Mouse (Mus musculus): Measurements from ENCODE around the gene Sec14l1. TPM values are rescaled to one million over a fixed set of nuclear protein-coding genes. Genes with fewer than 3 reads are reported as not detected.

The Sec14l1 gene
- polyA plus RNA-seq, 1 experiment from 2014 or later: 73.9 TPM

DNA sequence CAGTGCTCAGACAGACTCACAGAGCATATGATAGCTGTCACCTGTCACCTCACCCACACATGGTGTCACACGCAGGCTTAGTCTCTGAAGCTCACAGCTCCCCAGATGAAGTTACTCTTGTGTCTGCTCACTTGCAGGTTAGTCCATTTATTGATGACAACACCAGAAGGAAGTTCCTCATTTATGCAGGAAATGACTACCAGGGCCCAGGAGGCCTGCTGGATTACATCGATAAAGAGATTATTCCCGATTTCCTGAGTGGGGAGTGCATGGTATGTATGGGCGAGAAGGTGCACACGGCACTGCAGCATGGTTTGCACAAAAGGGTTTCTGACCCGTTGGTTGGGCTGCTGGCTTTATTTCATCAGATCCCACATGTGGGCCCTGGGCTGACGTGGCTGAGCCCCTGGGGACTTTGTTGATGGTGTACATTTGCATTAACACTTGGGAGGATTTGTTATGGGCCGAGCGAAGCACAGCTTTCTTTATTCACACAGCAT is 35.5 kb downstream of the Sec14l1 start:
- no peak overlapping the region for H3K9ac ChIP-seq
- H3K27me3 ChIP-seq: no peaks in the 10 kb centered on the region
- no peaks in the 10 kb centered on the region for H3K9me3 ChIP-seq
- H3K4me2 ChIP-seq: no peak overlapping the region
- H3K4me1 ChIP-seq: no peaks in the 10 kb centered on the region
- WGBS: 60% methylated on average over 9 of the region's 9 CpGs
- H3K27ac ChIP-seq: no peak overlapping the region
- H3K36me3 ChIP-seq: peaks cover 86% of the 10 kb centered on the region
- H3K4me3 ChIP-seq: no peak overlapping the region
- ATAC-seq (ENCODE audit: borderline replicate concordance, extremely low read depth, low FRiP score, low TSS enrichment): no peak

DNA sequence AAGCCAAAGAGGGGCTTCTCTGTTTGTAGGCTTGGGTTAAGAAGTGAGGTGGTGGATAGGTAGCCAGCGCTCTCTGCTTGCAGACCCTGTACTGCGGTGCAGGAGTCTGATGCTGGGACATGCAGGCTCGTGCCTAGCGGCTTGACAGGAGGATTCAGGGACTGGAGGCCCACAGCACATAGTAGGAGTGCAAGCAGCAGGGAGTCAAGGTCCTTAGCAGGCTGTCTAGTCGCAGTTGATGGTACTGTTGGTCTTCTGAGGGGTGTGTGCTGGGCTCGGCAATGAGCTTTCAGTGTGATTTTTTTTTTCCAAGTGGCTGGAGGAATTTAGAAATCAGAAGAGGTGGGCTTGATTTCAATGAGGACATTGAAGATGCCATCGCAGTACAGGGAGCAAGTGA is 36.5 kb downstream of the Sec14l1 start:
- ATAC-seq (ENCODE audit: borderline replicate concordance, extremely low read depth, low FRiP score, low TSS enrichment): no peak
- Histone ChIP-seq H3K27ac (no peak overlapping the region), H3K36me3 (peaks cover 86% of the 10 kb centered on the region), H3K9me3 (no peaks in the 10 kb centered on the region), H3K4me2 (no peak overlapping the region), H3K27me3 (no peaks in the 10 kb centered on the region), H3K9ac (no peak overlapping the region), H3K4me3 (no peak overlapping the region), H3K4me1 (0 out of 2 replicates have a peak, but pooled peaks cover 2% of the 10 kb centered on the region)
- WGBS: 81% methylated on average over 7 of the region's 7 CpGs

DNA sequence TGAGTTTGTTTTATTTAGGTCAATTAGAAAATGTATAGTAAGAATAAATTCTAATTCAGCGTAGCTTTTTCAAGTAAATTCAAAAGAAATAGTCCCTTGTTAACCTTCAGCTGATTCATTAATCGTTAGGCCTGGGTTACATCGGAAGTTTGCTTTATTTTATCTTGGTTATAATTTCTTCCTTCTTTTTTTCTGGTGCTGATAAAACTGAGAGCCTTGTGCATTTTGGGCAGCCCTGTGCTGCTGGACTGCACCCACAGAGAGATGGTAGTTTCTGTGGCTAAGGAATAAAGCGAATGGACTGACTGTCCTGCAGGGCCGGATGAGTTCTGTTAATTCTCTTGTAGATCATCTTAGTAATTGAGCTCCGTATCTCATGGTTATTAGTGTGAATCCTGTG is 37.6 kb downstream of the Sec14l1 start:
- Histone ChIP-seq H3K4me1 (peaks cover 5% of the 10 kb centered on the region; the same call in 1 of the 2 replicates), H3K9me3 (no peaks in the 10 kb centered on the region), H3K4me2 (no peak overlapping the region), H3K27ac (no peak overlapping the region), H3K4me3 (no peak overlapping the region), H3K27me3 (no peaks in the 10 kb centered on the region), H3K36me3 (peaks cover 85% of the 10 kb centered on the region), H3K9ac (no peak overlapping the region)
- 83% methylated on average over 6 of the region's 6 CpGs for WGBS
- no peak for ATAC-seq (ENCODE audit: borderline replicate concordance, extremely low read depth, low FRiP score, low TSS enrichment)

DNA sequence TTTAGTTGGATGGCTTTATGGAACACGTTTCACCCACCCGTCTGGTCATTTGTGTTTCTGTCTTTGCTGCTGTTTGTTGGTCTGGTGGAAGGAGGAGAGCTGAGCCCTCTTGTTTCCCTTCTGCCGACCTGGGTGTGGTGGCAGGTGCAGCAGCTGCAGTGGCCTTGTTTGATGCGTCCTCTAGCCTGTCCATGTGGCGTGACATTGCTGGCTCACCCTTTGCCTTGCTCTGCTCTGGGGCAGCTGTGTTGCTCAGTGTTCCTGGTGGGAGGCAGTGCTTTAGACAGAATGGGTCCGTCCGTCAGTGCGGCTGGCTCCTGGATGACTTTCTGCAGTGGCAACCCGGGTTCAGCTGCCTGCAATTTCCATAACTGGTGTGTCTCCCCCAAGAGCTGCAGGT is 38.6 kb downstream of the Sec14l1 start:
- 73% methylated on average over 9 of the region's 9 CpGs for WGBS
- no peak for ATAC-seq (ENCODE audit: borderline replicate concordance, extremely low read depth, low FRiP score, low TSS enrichment)
- peaks cover 15% of the 10 kb centered on the region for H3K4me1 ChIP-seq
- H3K36me3 ChIP-seq: peaks cover 80% of the 10 kb centered on the region
- no peak overlapping the region for H3K4me2 ChIP-seq
- H3K4me3 ChIP-seq: no peak overlapping the region
- H3K27ac ChIP-seq: no peak overlapping the region
- H3K27me3 ChIP-seq: no peaks in the 10 kb centered on the region
- H3K9ac ChIP-seq: no peak overlapping the region
- no peaks in the 10 kb centered on the region for H3K9me3 ChIP-seq

DNA sequence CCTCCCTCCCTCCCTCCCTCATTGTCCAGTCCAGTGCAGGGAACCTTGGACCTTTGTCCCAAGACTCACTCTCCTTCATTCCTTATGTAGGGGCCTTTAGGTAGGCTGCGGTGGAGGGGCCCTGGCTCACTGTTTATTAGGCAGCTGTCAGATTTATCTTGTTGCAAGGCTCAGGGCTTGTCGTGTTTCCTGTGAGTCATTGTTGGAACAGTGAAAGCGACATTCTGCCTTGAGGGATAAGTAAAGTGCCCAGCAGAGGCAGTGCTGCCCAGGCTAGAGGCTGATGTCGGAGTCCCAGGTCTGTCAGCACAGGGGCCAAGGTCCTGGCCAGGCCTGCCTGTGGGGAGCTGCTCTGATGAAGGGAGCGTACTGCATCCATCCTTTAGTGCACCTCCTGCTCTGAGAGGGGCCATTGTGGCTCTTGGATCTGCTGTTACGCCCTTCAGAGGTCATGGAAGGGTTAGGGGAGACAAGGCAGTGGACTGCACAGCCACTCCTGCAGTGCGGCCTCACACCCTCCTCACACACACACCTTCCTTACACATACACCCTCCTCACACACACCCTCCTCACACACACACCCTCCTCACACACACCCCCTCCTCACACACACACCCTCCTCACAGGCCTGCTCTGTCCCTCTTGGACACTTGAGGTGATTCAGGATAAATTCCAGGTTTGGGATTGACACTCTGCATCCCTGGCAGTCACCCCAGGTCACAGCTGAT is 39.3 kb downstream of the Sec14l1 start:
- ATAC-seq (ENCODE audit: borderline replicate concordance, extremely low read depth, low FRiP score, low TSS enrichment): no peak
- WGBS: 49% methylated on average over 7 of the region's 7 CpGs
- Histone ChIP-seq H3K27ac (no peak overlapping the region), H3K27me3 (no peaks in the 10 kb centered on the region), H3K36me3 (peaks cover 77% of the 10 kb centered on the region), H3K9me3 (no peaks in the 10 kb centered on the region), H3K4me3 (no peak overlapping the region), H3K4me2 (no peak overlapping the region), H3K4me1 (peaks cover 20% of the 10 kb centered on the region), H3K9ac (no peak overlapping the region)

DNA sequence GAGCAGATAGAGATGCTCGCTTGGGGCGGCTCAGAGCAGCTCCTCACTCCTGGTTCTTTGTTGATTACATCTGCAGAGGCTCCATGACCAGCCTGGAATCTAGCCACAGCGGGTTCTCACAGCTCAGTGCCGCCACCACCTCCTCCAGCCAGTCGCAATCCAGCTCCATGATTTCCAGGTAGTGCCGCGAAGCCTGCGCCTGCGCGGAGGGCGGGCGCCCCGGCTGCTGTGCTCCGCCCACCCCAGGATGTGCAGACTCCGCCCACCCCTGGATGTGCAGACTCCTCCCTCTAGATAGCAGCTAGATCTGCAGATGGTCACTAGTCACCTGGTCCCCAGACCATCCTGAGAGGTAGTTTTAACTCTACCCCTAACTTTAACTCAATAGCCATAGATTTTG is 41.8 kb downstream of the Sec14l1 start:
- Histone ChIP-seq H3K27me3 (no peaks in the 10 kb centered on the region), H3K36me3 (peaks cover 57% of the 10 kb centered on the region), H3K27ac (no peak overlapping the region), H3K9ac (no peak overlapping the region), H3K4me3 (no peak overlapping the region), H3K4me1 (peaks cover 26% of the 10 kb centered on the region), H3K4me2 (no peak overlapping the region), H3K9me3 (no peaks in the 10 kb centered on the region)
- WGBS: 29% methylated on average over 15 of the region's 15 CpGs
- ATAC-seq (ENCODE audit: borderline replicate concordance, extremely low read depth, low FRiP score, low TSS enrichment): no peak

DNA sequence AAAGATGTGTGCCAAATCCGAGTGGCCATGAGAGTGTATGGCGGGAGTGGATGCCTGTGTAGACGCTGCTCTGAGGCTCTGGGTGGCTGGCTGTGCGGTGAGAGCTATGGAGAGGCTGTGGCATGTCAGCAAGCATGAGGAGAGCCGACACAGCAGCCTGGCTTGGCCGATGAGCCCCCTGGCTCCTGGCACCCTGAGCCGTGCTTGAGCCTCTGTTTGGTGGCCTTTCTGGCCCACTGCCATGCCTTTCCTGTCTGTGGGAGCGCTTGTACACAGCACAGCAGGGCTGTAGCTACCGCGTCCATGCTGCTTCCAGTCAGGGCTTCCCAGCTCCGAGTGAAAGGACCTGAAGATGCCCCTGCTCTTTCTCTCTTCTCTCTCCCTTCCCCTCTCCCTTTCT is 43.4 kb downstream of the Sec14l1 start:
- no peak overlapping the region for H3K9ac ChIP-seq
- no peaks in the 10 kb centered on the region for H3K9me3 ChIP-seq
- 0 out of 2 replicates have a peak overlapping the region, but pooled peaks have one; percentile 7 for H3K27ac ChIP-seq
- no peak for ATAC-seq (ENCODE audit: borderline replicate concordance, extremely low read depth, low FRiP score, low TSS enrichment)
- H3K36me3 ChIP-seq: peaks cover 48% of the 10 kb centered on the region
- H3K4me1 ChIP-seq: peaks cover 30% of the 10 kb centered on the region
- H3K4me3 ChIP-seq: no peak overlapping the region
- no peaks in the 10 kb centered on the region for H3K27me3 ChIP-seq
- H3K4me2 ChIP-seq: no peak overlapping the region
- WGBS: 46% methylated on average over 11 of the region's 11 CpGs

DNA sequence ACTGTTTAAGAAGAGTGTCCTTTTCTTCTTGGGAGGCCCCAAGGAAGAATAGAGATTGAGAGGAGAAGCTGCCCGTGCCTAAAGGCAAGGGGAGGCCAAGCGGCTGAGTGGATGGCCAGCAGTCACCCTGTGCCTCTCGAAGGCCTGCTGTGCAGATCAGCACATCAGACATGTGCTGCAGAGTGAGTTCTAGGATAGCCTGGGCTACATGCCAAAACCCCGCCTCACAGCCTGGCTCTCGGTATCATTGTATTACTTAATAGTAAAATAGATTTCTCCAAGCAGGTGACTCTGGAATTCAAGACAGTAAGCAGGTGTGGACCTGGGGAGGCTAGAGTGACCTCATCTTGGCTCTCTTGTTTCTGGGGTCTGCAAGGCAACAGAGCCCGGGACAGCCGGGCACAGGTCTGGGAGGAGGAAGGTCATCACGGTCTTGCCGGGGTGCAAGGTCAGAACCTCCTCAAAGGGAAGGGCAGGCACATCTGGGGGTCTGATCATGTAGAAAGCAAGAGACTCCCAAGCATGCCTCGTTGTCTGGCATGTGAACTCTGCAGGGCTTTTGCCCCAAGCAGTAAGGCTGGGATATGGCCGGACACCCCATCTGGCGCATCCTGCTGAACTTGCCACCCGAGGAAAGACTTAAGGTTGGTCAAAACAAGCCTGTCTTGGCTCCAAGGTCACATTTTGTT is 44.4 kb downstream of the Sec14l1 start:
- Histone ChIP-seq H3K36me3 (peaks cover 44% of the 10 kb centered on the region), H3K4me1 (peaks cover 31% of the 10 kb centered on the region), H3K27ac (no peak overlapping the region), H3K27me3 (no peaks in the 10 kb centered on the region), H3K9ac (no peak overlapping the region), H3K4me3 (no peak overlapping the region), H3K9me3 (no peaks in the 10 kb centered on the region), H3K4me2 (no peak overlapping the region)
- ATAC-seq (ENCODE audit: borderline replicate concordance, extremely low read depth, low FRiP score, low TSS enrichment): no peak
- 82% methylated on average over 13 of the region's 13 CpGs for WGBS

DNA sequence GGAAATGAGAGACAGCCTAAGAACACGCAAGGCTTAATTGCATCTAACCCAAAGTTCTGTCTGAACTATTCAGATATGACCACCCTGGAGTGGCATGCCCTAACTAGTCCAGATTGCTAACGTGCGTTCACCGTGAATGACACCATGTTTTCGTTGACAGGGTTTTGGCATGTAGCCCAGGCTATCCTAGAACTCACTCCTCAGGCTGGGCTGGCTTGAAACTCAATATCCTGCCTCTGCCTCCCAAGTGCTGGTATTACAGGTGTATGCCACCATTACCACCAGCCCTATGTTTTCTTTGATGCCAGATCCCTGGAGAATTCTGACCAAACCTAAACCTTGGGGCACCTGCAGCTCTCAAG is 45.0 kb downstream of the Sec14l1 start:
- Histone ChIP-seq H3K9ac (no peak overlapping the region), H3K36me3 (peaks cover 39% of the 10 kb centered on the region), H3K27ac (no peak overlapping the region), H3K4me2 (no peak overlapping the region), H3K9me3 (no peaks in the 10 kb centered on the region), H3K27me3 (no peaks in the 10 kb centered on the region), H3K4me1 (peaks cover 31% of the 10 kb centered on the region), H3K4me3 (no peak overlapping the region)
- 53% methylated on average over 5 of the region's 5 CpGs for WGBS
- no peak for ATAC-seq (ENCODE audit: borderline replicate concordance, extremely low read depth, low FRiP score, low TSS enrichment)

DNA sequence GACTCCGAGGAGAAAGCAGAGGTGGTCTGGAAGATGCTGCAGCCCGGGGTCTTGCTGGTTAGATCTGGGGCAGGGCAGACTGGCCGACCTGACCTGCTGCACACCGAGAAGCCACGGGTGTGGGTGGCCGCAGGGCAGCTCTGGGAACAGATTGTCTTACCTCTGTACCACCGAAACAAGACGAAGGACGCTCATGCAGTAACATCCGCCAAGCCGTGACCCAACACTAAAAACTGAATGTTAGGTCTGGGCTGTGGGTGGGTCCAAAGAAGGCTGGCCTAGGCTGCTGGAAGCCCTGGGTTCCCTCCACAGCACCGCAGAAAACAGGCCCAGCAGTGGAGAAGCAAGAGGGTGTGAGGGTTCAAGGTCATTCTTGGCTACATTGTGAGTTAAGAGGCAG is 45.8 kb downstream of the Sec14l1 start:
- H3K9me3 ChIP-seq: no peaks in the 10 kb centered on the region
- no peak for ATAC-seq (ENCODE audit: borderline replicate concordance, extremely low read depth, low FRiP score, low TSS enrichment)

DNA sequence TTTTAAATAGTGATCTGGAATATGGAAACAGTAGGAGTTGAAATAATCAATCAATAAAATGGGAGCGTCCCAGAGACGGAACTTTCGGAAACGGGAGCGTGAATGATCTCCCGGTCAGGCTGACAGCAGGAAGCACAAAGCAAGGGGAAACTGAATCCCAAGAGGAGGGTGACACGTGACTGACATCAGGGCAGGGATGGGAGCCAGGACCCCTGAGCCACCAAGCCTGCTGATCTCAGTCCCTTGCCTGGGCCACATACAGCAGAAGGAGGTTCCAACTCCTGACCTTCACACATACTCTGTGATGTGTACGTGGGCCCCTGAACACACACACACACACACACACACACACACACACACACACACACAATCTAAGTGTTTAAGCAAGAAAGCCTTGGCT is 46.6 kb downstream of the Sec14l1 start:
- no peak for ATAC-seq (ENCODE audit: borderline replicate concordance, extremely low read depth, low FRiP score, low TSS enrichment)
- Histone ChIP-seq H3K4me3 (no peak overlapping the region), H3K36me3 (peaks cover 24% of the 10 kb centered on the region), H3K27me3 (no peaks in the 10 kb centered on the region), H3K4me2 (no peak overlapping the region), H3K9me3 (no peaks in the 10 kb centered on the region), H3K4me1 (peaks cover 29% of the 10 kb centered on the region), H3K27ac (no peak overlapping the region), H3K9ac (no peak overlapping the region)
- 52% methylated on average over 8 of the region's 8 CpGs for WGBS

More for the DNA sequence above, 45.8 kb downstream of the Sec14l1 start:
- Histone ChIP-seq H3K9ac (no peak overlapping the region), H3K4me2 (no peak overlapping the region), H3K27me3 (no peaks in the 10 kb centered on the region), H3K4me1 (peaks cover 31% of the 10 kb centered on the region), H3K36me3 (peaks cover 30% of the 10 kb centered on the region), H3K27ac (no peak overlapping the region), H3K4me3 (no peak overlapping the region)
- WGBS: 88% methylated on average over 12 of the region's 12 CpGs

DNA sequence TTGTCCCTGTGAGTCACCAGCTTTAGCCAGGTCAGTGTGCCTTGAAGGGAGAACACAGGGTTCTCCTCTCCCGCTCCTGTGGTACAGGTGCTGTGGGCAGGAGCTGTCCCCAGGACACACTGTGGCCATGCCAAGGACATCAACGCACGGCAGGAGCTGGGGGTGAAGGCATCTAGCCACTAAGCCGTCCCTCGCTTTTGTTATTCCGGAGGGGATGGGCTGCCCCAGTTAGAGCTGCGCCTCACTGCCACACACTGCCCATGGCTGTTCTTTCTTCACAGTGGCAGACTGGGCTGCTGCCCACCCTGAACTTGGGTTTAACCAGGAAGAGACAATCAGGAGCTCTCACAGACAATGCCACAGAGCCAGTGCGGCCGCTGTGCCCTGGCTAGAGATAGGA is 48.1 kb downstream of the Sec14l1 start:
- no peak for ATAC-seq (ENCODE audit: borderline replicate concordance, extremely low read depth, low FRiP score, low TSS enrichment)
- Histone ChIP-seq H3K4me2 (no peak overlapping the region), H3K27ac (no peak overlapping the region), H3K27me3 (no peaks in the 10 kb centered on the region), H3K9ac (no peak overlapping the region), H3K4me1 (peaks cover 21% of the 10 kb centered on the region), H3K36me3 (peaks cover 12% of the 10 kb centered on the region; the same call in 1 of the 2 replicates), H3K4me3 (no peak overlapping the region), H3K9me3 (no peaks in the 10 kb centered on the region)
- 65% methylated on average over 9 of the region's 9 CpGs for WGBS

All from lung, embryonic 15.5 days (tissue).